Mouse (Mus musculus) intestine, embryonic 14.5 days (tissue): Measurements from ENCODE around the gene Pdzd2. TPM values are rescaled to one million over a fixed set of nuclear protein-coding genes. Genes with fewer than 3 reads are reported as not detected.

Experiments
- ATAC-seq: fragments of 200-750 bp; cut with Nextera tagmentation; replicated peaks from 2 replicates; pipeline ENCODE4 v1.8.0; 2017; ENCODE audit warnings: low read depth, moderate number of reproducible peaks, moderate TSS enrichment, moderate library complexity; ENCODE audit not compliant: low FRiP score, low TSS enrichment
- DNase-seq: peaks from one replicate; pipeline ENCODE4 v3.0.0-alpha.2; 2018; ENCODE audit warnings: low spot score
- H3K27ac ChIP-seq: fragments of 300-500 bp; sonication (generic); 2 replicates; pipeline ENCODE4 v1.5.1; 2014; ENCODE audit warnings: low read depth, mild to moderate bottlenecking, control low read depth
- H3K27me3 ChIP-seq: fragments of 300-500 bp; sonication (generic); replicated peaks from 2 replicates; pipeline ENCODE4 v1.6.1; 2014; ENCODE audit warnings: low read length, control low read depth; ENCODE audit not compliant: control insufficient read depth, insufficient read depth
- H3K36me3 ChIP-seq: fragments of 300-500 bp; sonication (generic); 2 replicates; pipeline ENCODE4 v1.6.1; 2014; ENCODE audit warnings: low read length, control low read depth; ENCODE audit not compliant: control insufficient read depth, insufficient read depth
- H3K4me1 ChIP-seq: fragments of 300-500 bp; sonication (generic); replicated peaks from 2 replicates; pipeline ENCODE4 v1.6.1; 2014; ENCODE audit warnings: low read length, control low read depth, mixed read lengths; ENCODE audit not compliant: control insufficient read depth, insufficient read depth
- H3K4me2 ChIP-seq: fragments of 300-500 bp; sonication (generic); 2 replicates; pipeline ENCODE4 v1.6.1; 2014; ENCODE audit warnings: low read length
- H3K4me3 ChIP-seq: fragments of 300-500 bp; sonication (generic); 2 replicates; pipeline ENCODE4 v1.5.1; 2014; ENCODE audit warnings: low read depth, low read length, control low read depth, mixed read lengths
- H3K9ac ChIP-seq: fragments of 300-500 bp; sonication (generic); 2 replicates; pipeline ENCODE4 v1.6.1; 2014; ENCODE audit warnings: mild to moderate bottlenecking, low read length
- H3K9me3 ChIP-seq: fragments of 300-500 bp; sonication (generic); 2 replicates; pipeline ENCODE4 v1.6.1; 2016; ENCODE audit warnings: low read length, control low read depth; ENCODE audit not compliant: control insufficient read depth
- WGBS: fragments of 180-500 bp; shearing (Covaris S2); extraction: QIAGEN DNeasy Blood & Tissue Kit; methylation state at CpG from one replicate; pipeline ENCODE4 v1.1.7; 2014; 5-methylcytosine and 5-hydroxymethylcytosine counted together
- polyA plus RNA-seq: library from polyadenylated mRNA; unstranded; fragments of >200 nt; fragmentation: Nextera tagmentation; extraction: Ambion mirVana; gene quantifications from 2 replicates; pipeline ENCODE4 v1.2.1, GENCODE M21; 2014

The Pdzd2 gene
- polyA plus RNA-seq, 1 experiment from 2014 or later: 16.2 TPM

DNA sequence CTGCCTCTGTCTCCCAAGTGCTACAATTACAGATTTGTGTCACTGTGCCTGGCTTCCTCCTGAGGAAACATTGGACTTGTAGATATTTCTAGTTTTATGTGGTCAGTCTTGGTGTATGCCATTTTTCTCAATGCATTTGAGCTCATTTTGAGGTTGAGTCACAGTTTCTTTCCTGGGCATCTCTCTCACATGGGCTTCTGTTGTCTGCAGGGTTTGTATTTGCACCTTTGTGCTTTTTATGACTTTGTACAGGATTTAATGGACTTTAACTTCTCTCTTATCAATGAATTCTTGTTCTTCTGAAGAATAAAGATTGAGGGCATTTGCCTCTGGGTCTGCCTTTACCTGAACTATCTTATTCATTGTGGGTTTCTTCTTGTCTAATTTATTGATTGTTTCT lies 382.3 kb downstream of the Pdzd2 start:
- Histone ChIP-seq H3K4me1 (no peaks in the 10 kb centered on the region), H3K27ac (no peak overlapping the region), H3K9ac (no peak overlapping the region), H3K36me3 (peaks cover 51% of the 10 kb centered on the region), H3K27me3 (no peaks in the 10 kb centered on the region), H3K4me3 (no peak overlapping the region), H3K9me3 (no peaks in the 10 kb centered on the region), H3K4me2 (no peak overlapping the region)
- no peak for DNase-seq
- no peak for ATAC-seq

DNA sequence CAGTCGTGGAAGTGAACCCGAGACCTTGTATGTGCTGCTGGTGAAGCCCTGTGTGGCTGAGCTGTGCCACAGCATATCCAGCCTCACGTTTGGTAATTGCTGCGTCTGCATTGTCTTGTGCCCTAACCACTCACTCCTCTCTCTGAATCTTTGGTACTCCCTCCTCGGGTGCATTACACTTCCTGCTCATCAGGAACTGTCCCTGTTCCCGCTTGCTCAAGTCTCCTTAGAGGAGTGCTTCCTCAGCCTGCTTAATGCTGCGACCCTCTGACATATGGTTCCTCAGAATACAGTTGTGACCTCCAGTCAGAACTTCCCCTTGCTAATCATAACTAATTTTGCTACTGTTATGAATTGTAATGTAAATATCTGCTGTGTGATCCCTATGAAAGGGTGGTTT lies 383.8 kb downstream of the Pdzd2 start:
- WGBS: 62% methylated on average over 7 of the region's 7 CpGs
- ATAC-seq (no peak), DNase-seq (no peak)
- H3K4me2 ChIP-seq: no peak overlapping the region
- H3K9ac ChIP-seq: no peak overlapping the region
- H3K36me3 ChIP-seq: peaks cover 53% of the 10 kb centered on the region
- no peak overlapping the region for H3K4me3 ChIP-seq
- H3K27me3 ChIP-seq: no peaks in the 10 kb centered on the region
- H3K9me3 ChIP-seq: no peaks in the 10 kb centered on the region
- no peaks in the 10 kb centered on the region for H3K4me1 ChIP-seq
- H3K27ac ChIP-seq: 0 out of 2 replicates have a peak overlapping the region, but pooled peaks have one; percentile 10

DNA sequence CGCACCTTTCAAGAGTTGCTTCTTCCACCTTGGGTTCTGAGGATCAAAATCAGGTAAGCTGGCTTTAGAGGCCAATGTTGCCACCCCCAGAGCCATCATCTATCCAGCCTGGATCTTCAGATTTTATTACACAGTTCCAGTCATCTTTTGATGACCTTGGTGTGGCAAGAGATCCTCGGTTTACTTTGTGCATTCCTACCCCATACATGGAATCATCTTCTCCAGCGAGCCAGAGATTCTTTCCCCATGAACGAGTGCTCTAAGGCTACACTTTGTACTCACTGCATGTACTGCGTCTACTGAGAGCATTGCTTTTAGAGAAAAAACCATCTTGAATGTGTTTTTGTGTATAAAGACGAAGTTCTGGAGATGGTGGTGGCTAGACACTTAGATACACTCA lies 384.5 kb downstream of the Pdzd2 start:
- 76% methylated on average over 6 of the region's 6 CpGs for WGBS
- no peak overlapping the region for H3K4me2 ChIP-seq
- H3K9ac ChIP-seq: no peak overlapping the region
- DNase-seq (no peak), ATAC-seq (no peak)
- H3K27me3 ChIP-seq: no peaks in the 10 kb centered on the region
- H3K27ac ChIP-seq: 0 out of 2 replicates have a peak overlapping the region, but pooled peaks have one; percentile 10
- H3K4me3 ChIP-seq: no peak overlapping the region
- no peaks in the 10 kb centered on the region for H3K9me3 ChIP-seq
- H3K4me1 ChIP-seq: no peaks in the 10 kb centered on the region
- H3K36me3 ChIP-seq: peaks cover 57% of the 10 kb centered on the region

DNA sequence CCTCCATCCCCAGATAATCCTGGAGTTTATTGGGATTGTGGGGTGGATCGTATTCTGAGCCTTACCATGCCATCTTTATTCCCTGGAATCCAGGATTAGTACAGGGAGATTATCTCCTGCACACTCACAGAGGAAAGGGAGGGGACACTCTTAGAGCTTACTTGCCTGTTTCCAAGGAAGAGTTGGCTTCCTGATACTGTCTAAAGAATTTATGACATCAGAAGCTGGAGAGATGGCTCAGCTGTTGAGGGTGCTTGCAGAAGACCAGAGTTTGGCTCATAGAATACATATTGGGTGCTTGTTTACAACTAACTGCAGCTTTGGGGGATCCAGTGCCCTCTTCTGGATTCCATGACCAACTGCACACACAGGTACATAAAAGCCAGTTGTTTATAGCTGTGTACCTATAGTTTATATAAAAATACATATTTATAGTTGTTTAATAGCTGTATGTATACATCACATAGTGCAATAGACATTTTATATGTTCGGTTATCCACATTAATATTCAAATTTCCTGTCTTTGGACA lies 385.4 kb downstream of the Pdzd2 start:
- no peaks in the 10 kb centered on the region for H3K4me1 ChIP-seq
- WGBS: 93% methylated on average over 2 of the region's 2 CpGs
- peaks cover 65% of the 10 kb centered on the region for H3K36me3 ChIP-seq
- no peak overlapping the region for H3K9ac ChIP-seq
- ATAC-seq (no peak), DNase-seq (no peak)
- H3K4me3 ChIP-seq: no peak overlapping the region
- no peaks in the 10 kb centered on the region for H3K9me3 ChIP-seq
- no peak overlapping the region for H3K27ac ChIP-seq
- H3K27me3 ChIP-seq: no peaks in the 10 kb centered on the region
- H3K4me2 ChIP-seq: no peak overlapping the region

DNA sequence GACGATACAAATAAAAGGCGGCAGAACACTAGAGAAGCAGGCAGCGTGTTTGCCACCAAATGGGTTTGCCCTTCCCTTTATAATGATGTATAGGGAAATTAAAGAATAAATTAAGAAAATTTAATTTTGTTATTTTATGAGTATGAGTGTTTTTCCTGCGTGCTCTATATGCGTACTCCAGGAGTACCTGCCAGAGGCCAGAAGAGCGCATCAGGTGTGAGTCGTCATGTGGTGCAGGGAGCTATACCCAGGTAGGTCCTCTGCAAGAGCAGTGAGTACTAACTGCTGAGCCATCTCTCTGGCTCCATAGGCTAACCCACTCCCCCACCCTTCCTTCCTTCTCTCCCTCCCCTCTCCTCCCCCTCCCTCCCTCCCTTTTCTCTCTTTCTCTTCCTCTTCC lies 388.3 kb downstream of the Pdzd2 start:
- H3K27me3 ChIP-seq: no peaks in the 10 kb centered on the region
- H3K9ac ChIP-seq: no peak overlapping the region
- H3K4me1 ChIP-seq: no peaks in the 10 kb centered on the region
- H3K4me3 ChIP-seq: no peak overlapping the region
- no peak overlapping the region for H3K4me2 ChIP-seq
- 94% methylated on average over 7 of the region's 7 CpGs for WGBS
- H3K36me3 ChIP-seq: peaks cover 69% of the 10 kb centered on the region
- no peak for ATAC-seq
- no peak overlapping the region for H3K27ac ChIP-seq
- no peaks in the 10 kb centered on the region for H3K9me3 ChIP-seq
- DNase-seq: no peak

DNA sequence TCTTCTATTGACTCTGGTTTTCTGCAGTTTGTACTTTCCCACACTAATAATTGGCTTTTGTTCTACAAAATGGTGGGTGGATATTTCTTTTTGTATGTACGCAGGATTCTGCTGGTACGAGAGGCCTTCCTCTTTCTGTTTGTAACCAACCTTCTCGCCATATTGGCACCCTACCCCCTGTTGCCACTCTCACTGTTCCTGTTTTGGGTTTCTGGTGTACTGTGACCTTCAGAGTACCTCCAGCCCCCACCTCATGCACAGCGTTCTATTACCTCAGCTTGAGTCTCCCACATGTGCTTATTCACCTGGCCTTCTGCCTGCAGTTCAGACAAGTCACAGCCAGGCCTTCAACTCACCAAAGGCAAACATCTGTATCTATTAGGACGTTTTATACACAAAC lies 389.9 kb downstream of the Pdzd2 start:
- H3K4me3 ChIP-seq: no peak overlapping the region
- H3K36me3 ChIP-seq: peaks cover 63% of the 10 kb centered on the region
- H3K27me3 ChIP-seq: no peaks in the 10 kb centered on the region
- WGBS: 87% methylated on average over 5 of the region's 5 CpGs
- no peak overlapping the region for H3K9ac ChIP-seq
- H3K27ac ChIP-seq: no peak overlapping the region
- no peaks in the 10 kb centered on the region for H3K9me3 ChIP-seq
- no peaks in the 10 kb centered on the region for H3K4me1 ChIP-seq
- H3K4me2 ChIP-seq: no peak overlapping the region
- DNase-seq: no peak
- no peak for ATAC-seq

DNA sequence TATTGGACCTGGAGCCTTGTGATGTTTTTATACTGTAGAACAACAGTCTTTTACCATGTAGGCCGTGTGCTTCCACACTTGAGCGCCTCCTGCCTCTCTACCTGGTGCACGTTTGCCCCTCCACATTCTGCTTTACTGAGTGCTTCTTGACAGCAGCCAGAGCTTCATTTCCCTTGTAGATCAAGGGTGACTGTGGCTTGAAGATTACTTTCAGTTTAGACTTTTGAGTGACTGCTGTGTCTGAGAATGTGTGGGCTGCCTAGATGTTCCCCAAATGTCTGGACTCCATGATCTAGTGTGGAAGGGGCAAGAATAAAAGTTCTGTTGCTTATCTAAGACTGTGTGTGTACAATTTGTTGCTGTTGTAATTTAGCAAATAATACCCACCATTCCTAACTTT lies 390.8 kb downstream of the Pdzd2 start:
- H3K36me3 ChIP-seq: peaks cover 63% of the 10 kb centered on the region

DNA sequence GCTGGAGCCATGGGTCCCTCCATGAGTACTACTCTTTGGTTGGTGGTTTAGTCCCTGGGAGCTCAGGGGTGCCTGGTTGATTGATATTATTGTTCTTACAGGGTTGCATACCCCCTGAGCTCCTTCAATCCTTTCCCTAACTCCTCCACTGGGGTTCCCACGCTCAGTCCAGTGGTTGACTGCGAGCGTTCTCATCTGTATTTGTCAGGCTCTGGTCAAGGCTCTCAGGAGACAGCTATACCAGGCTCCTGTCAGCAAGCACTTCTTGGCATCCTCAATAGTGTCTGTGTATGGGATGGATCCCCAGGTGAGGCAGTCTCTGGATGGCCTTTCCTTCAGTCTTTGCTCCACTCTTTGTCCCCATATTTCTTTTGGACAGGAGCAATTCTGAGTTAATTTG lies 392.8 kb downstream of the Pdzd2 start:
- WGBS: 100% methylated on average over 3 of the region's 3 CpGs
- Histone ChIP-seq H3K36me3 (peaks cover 53% of the 10 kb centered on the region), H3K27me3 (no peaks in the 10 kb centered on the region), H3K9me3 (no peaks in the 10 kb centered on the region), H3K4me2 (no peak overlapping the region), H3K27ac (no peak overlapping the region), H3K4me1 (no peaks in the 10 kb centered on the region), H3K4me3 (no peak overlapping the region), H3K9ac (no peak overlapping the region)
- no peak for DNase-seq
- no peak for ATAC-seq

More for the DNA sequence above, 390.8 kb downstream of the Pdzd2 start:
- 88% methylated on average over 3 of the region's 3 CpGs for WGBS
- no peak for DNase-seq
- H3K27ac ChIP-seq: no peak overlapping the region
- no peaks in the 10 kb centered on the region for H3K27me3 ChIP-seq
- no peak overlapping the region for H3K9ac ChIP-seq
- no peaks in the 10 kb centered on the region for H3K9me3 ChIP-seq
- H3K4me2 ChIP-seq: no peak overlapping the region
- no peak overlapping the region for H3K4me3 ChIP-seq
- ATAC-seq: no peak
- no peaks in the 10 kb centered on the region for H3K4me1 ChIP-seq

DNA sequence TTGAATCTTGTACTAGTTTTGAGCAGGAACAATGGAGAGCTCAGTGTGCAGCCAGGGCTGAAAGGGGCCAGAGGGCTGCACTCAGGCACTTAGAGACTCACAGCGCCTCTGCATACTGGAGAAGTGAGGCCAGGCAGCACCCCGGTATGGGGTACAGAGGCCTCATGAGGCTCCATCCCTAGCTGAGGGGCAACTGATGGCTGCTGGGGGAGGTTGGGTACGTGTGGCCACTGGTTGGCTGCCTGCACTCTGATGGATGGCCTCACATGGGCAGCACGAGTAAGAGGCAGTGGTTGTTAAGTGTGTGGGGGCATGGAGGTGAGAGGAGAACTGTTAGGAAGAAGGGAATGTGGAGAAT lies 398.3 kb downstream of the Pdzd2 start:
- H3K4me3 ChIP-seq: no peak overlapping the region
- DNase-seq: no peak
- H3K9ac ChIP-seq: no peak overlapping the region
- no peak; the same call in 1 of the 2 replicates for ATAC-seq
- WGBS: 55% methylated on average over 4 of the region's 4 CpGs
- no peak overlapping the region for H3K4me2 ChIP-seq
- no peak overlapping the region for H3K27ac ChIP-seq
- no peaks in the 10 kb centered on the region for H3K27me3 ChIP-seq
- H3K4me1 ChIP-seq: peaks cover 6% of the 10 kb centered on the region; the same call in 1 of the 2 replicates
- peaks cover 24% of the 10 kb centered on the region for H3K36me3 ChIP-seq
- no peaks in the 10 kb centered on the region for H3K9me3 ChIP-seq
